Mouse (Mus musculus): ENCODE measurements around the gene Mesp2. TPM values are rescaled to one million over a fixed set of nuclear protein-coding genes. Genes with fewer than 3 reads are reported as not detected.

Mesp2 gene
- polyA plus RNA-seq (2012; rRNA removed) = 0.80 and 0.98 TPM in 2 replicates

DNA sequence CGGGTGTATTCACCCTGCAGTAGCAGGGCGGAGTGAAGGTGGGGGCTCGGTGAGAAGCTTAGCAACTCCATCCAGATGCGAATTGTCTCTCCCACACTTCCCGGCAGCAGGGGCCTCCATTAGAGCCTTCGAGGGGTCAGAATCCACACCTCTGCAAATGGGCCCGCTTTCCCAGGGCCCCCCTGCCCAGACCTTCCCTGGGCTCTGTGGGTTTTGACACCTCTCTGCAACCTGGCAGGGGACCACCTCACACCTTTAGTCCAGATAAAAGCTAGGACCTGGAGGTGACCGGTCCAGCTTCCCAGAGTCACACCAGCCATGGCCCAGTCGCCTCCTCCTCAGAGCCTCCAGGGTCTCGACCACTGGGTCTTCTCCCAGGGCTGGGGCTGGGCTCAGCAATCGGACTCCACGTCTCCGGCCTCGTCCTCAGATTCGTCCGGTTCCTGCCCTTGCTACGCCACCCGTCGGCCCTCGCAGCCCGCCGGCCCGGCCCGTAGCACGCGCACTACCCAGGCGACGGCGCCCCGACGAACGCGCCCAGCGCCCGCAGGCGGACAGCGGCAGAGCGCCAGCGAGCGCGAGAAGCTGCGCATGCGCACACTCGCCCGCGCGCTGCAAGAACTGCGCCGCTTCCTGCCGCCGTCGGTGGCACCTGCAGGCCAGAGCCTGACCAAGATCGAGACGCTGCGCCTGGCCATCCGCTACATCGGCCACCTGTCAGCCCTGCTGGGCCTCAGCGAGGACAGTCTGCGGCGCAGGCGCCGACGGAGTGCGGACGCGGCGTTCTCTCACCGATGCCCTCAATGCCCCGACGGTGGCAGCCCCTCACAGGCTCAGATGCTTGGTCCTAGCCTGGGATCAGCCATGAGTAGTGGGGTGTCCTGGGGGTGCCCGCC, at the start of gene Mesp2:
Gene Mesp2, plus strand, starts transcription at position 117 of the 896 bp plus-strand sequence.

GRCm38 (mm10) chr7:79793688-79794087, 16.8 kb upstream of the Mesp2 start, which contains the start of gene Mesp1:
Gene Mesp1, minus strand, starts transcription at chr7:79793788.

DNA sequence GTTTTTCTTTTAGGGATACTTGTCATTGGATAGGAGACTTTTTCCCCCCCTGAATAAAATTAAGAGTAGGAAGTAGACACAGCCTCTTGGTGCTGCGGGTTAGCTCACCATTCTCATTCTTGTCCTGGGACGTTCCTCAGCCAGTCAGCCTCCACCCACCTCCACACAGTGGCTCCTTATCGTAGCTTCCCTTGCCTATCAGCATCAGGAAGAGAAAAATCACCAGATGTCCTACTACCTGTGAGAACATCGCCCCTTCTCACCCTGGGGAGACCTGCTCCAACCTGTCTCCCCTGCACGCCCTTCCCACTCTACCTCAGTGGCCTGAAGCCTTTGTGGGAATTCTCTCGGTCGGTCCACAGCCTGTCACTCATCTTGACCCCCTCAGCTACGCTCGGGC, 50.3 kb downstream of the Mesp2 start, which contains the start of gene Anpep:
Gene Anpep, minus strand, starts transcription at position 249 of the 400 bp plus-strand sequence.

Other genes starting within 250 kb of the Mesp2 start
- 0.07 TPM in 1 of 2 replicates, not detected in the other for gene Rhcg, start 193.1 kb upstream of the Mesp2 start, polyA plus RNA-seq (2012; rRNA removed)
- 0.97 and 1.4 TPM in 2 replicates for gene Ticrr, start 150.5 kb upstream of the Mesp2 start, polyA plus RNA-seq (2012; rRNA removed)
- gene Kif7, start 95.0 kb upstream of the Mesp2 start, polyA plus RNA-seq (2012; rRNA removed) = 1.5 and 2.1 TPM in 2 replicates
- gene Plin1, start 77.8 kb upstream of the Mesp2 start, polyA plus RNA-seq (2012; rRNA removed) = 16.0 and 26.6 TPM in 2 replicates
- gene Pex11a, start 67.6 kb upstream of the Mesp2 start, polyA plus RNA-seq (2012; rRNA removed) = 15.4 and 17.3 TPM in 2 replicates
- gene Wdr93, start 67.6 kb upstream of the Mesp2 start, polyA plus RNA-seq (2012; rRNA removed) = 0.10 and 0.17 TPM in 2 replicates
- 0.26 and 0.29 TPM in 2 replicates for gene Mesp1, start 16.9 kb upstream of the Mesp2 start, polyA plus RNA-seq (2012; rRNA removed)
- 21.2 and 22.2 TPM in 2 replicates for gene Anpep, start 50.3 kb downstream of the Mesp2 start, polyA plus RNA-seq (2012; rRNA removed)
- 11.7 and 11.9 TPM in 2 replicates for gene Ap3s2, start 109.9 kb downstream of the Mesp2 start, polyA plus RNA-seq (2012; rRNA removed)
- 21.7 and 22.6 TPM in 2 replicates for gene Arpin, start 124.6 kb downstream of the Mesp2 start, polyA plus RNA-seq (2012; rRNA removed)
- 62.4 and 62.9 TPM in 2 replicates for gene Zfp710, start 214.1 kb downstream of the Mesp2 start, polyA plus RNA-seq (2012; rRNA removed)

Data from colon, adult 2 months (tissue).